Mouse (Mus musculus) heart, adult 9 months (tissue): ENCODE data around the gene 4933414I15Rik.
A peak's percentile ranks its signal among the peaks of the same experiment; 100 is the strongest.

ENCODE experiments used
- DNase-seq, 2 experiments: peaks; one replicate each; pipeline ENCODE4 v3.0.0; 2022; ENCODE audit warnings: low spot score in 2 of 2

The 4933414I15Rik gene

DNA sequence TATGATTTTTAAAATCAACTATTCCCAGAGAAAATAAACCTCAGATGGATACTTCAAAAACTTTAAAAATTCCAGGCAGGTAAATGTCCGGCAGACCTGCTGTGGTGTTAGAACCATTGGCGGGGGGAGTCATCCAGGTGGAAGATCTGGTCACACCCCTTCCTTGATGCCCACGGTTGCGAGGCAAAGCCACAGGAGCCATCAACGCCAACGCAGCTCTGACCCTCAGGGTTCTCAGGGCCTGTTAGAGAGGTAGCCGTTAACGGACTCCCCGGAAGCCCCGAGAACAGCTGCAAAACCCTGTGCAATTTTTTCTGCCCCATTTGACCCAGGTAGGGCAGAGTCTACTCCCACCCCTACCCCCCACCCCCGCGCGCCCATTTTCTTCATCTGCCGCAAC, at the start of gene 4933414I15Rik:
4933414I15Rik (minus strand) TSS at position 260 of the 400 bp plus-strand sequence.
- DNase-seq: no peak

DNA sequence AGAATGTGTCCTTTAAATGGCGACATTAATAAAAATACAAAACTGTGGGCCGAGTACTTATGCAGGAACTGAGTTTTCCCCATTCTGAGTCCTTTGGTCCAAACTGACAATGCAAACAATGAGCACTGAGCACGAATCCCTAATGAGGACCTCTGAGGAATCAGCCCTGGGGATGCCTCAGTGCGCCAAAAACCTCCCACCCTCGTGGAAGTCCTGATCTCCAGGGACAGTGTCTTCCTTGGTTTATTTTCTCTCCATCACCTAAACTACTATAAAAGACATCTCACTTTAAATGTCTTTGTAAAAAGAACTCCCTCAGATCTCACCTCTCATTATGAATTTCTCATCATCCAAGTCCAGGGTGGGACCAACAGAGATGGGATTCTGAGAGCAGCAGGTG, 38.1 kb upstream of the 4933414I15Rik start, which contains the start of gene Olfr1377:
Olfr1377 (plus strand) TSS at position 301 of the 400 bp plus-strand sequence.
- DNase-seq: no peak

DNA sequence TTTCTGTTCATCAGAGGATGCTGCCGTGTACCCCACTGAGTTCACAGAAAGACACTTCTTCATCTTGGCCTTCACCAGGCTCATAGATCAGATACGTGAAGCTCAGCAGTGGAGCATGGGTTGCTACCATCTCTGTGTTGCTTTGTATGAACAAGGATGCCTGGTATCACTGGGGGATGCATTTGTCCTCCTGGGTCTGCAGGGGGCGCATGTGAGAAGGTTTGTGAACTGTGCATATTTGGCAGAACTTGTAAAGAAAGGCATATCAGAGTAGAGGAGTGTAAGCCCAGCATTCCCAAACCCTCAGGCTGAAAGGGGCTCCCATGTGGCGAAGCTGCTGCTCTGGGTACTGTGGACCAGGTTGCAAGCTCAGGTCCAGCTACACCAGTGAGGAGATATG, 33.7 kb upstream of the 4933414I15Rik start:
- no peak for DNase-seq

DNA sequence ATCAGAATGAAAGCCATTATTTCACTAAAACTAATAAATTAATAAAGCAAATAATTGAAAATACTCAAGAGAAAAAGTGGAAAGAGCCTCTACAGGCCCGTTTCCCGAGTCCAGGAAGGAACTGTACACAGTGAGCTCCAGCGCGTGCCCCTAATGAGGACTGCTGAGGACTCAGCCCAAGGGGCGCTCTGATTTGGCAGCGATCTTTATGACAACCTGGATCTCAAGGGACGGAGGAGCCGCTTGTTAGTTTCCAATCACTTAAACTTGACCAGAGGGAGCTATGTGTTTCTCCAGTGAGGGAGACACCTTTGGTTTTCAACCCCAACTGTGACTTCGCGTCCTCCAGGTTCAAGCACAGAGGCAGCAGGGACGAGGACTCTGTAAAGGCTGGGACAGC, 22.7 kb upstream of the 4933414I15Rik start, which contains the start of gene Olfr1378:
Olfr1378 (plus strand) TSS at position 301 of the 400 bp plus-strand sequence.
- no peak for DNase-seq

DNA sequence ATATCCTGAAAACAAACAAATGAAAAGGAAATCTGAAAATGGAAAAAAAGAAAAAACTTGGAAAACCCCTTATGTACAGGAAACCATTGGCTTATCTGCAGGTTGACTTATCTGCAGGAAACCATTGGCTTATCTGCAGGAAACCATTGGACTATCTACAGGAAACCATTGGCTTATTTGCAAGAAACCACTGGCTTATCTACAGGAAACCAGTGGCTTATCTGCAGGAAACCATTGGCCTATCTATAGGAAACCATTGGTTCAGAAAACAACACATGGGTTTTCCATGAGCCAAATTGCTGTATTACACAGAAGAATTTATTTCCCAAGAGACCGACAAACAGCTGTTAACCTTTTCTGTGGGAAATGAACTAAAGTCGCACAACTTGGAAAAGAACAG, 21.3 kb upstream of the 4933414I15Rik start:
- DNase-seq: peak; percentile 33 to 77

DNA sequence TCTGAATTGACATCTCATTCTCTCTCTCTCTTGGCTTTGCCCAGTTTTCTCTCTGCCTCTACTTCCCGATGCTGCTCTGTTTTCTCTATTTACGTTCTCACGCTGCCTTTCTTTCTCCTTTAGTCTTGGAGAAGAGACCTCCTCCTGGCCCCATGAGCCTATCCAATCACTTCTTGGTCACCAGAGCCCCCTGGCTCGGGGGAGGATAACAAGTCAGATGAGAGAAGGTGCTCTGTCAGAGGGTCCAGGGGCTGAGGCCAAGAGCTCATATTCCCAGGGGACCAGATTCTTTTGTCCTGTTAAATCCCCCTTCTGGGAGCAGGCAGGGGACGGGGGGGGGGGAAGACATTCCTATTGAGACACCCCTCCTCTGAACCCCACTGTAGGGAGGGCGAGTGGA, 10.1 kb upstream of the 4933414I15Rik start, which contains the start of gene Prop1:
Prop1 (minus strand) TSS at position 101 of the 400 bp plus-strand sequence.
- DNase-seq: no peak

DNA sequence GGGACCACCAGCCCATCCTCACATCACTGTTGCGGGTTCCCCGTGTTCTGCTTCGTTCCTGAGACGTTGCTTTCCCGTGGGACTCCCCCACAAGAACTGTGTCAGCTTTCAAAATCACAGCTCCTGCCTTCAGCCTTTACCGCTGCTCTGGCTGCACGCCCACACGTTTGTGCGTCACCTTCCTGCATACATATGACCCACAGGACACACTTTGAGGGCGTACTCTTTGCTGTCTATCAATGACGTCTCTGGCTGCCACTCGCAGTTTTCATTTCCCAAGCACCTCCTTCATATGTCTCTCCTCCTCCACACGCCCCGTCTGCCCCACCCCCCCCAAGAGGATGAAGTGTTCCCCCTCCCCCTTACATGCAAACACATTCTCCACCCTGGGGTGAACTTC, 8.7 kb upstream of the 4933414I15Rik start:
- no peak for DNase-seq

DNA sequence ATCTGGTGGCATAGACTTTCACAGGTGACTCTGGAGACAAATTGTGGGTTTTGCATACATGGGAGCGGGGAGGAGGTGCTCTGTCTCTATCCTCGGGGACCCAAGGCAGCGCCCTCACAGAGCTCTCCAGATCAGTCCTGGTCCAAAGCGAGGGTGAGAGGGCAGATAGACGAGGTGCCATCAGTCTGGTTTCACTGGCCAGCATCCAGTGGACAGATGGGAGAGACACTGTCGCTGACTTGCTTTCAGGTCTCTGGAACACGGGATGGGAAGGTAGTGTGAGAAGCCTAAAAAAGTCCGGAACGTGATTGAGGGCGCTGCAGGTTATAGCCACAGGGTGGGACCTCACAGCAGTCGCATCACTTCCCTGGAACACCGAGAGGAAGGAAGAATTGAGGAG, 1.2 kb downstream of the 4933414I15Rik start:
- no peak for DNase-seq

DNA sequence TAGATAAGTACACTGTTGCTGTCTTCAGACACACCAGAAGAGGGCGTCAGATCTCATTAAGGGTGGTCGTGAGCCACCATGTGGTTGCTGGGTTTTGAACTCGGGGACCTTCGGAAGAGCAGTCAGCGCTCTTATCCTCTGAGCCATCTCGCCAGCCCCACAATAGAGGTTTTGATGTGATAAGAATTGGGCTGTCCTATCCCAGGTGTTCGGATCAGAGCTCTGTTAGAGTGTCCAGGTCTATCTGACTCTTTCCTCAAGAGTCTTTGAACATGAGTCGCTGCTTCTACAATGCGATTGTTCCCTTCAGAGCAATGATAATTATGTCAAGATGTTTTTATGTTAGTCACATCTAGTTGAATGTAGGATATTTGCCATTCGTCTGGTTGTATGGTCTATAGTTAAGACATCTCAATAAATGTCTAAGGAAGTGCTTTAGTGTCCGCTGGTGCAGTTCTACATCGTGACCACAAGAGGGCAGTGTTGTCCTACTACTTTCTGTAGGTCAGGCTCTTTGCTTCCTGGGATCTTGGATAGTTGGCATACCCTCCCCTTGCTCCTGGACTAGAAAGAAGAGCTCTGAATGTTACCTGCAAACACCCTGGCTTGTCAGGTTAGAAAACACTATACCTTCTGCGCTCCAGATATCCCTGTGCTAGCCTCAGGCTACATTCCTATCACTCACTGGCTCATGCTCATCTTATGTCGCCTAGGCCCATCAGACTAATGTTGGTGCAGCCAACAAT, 3.8 kb downstream of the 4933414I15Rik start:
- no peak for DNase-seq

DNA sequence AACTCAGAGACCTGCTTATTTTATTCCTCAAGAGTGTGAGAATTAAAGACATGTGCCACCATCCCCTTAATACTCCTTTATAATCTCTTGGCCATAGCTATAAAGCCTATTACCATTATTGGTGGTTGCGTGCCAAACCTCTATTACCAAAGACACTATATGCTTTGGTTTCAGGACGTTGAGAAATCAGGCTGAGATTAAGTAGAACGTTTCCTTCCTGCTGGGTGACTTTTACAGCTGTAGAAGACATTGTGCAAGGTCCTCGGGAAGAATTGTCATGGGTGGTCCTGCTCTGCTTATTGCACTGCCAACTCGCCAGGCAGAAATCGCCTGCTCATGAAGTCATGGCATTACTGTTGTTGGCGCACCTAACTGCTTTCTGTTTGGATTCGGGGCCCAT, 5.1 kb downstream of the 4933414I15Rik start:
- no peak for DNase-seq

DNA sequence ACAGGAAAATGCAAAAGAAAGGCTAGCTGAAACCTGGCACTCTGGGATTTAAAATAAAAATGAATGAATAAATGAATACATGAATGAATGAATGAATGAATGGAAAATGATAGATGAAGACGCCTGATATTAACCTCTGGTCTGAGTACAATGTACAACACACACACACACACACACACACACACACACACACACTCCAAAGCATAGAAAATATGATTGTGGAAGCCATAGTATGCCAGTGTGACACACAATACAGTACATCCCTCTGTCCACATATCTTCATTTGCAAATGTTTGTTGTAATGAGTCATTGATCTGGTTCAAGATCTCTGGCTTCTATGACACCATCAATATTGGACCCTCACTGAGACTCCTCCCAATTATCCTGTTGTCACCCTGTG, 11.5 kb downstream of the 4933414I15Rik start:
- DNase-seq: no peak

DNA sequence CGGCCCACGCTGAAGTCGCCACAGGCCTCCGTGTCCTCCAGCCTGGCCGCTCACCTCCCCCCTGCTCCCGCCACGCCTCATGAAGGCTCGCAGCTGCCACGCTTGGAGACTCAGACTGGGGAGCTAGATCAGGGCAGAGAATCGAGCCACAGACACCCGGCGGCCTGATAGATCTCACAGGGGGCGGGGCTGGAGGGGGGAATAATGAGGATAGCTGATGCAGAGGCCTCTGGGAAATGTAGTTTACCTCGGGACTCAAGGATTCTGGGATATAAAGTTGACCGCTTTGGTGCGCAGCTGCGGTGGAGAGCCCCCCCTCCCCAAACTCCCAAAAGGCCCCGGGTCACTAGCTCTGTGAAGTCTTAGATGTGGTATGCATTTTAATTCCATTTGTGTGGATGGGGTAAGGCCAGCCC, 12.1 kb downstream of the 4933414I15Rik start, which contains the start of gene Zfp354b:
Zfp354b (minus strand) TSS at position 183 of the 416 bp plus-strand sequence.
- DNase-seq: peak; percentile 81 to 84

DNA sequence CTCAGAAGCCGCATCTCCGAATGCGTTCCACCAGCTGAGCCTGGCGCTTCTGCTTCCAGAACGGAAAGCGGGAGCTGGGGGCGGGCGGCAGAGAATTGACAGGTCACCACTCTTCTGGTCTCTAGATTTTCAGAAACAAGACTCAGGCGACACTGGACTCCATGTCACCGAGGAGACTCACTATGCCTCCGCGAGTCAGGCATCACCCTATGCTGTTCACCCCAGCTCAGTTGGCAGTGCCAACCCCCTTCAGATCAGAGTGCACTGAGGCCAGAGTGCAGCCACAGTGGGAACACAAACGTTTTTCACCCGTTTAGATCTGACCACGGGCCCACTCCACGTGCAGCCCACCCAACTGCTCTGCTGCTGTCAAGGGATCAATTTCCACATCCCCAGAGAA, 12.5 kb downstream of the 4933414I15Rik start:
- no peak for DNase-seq

DNA sequence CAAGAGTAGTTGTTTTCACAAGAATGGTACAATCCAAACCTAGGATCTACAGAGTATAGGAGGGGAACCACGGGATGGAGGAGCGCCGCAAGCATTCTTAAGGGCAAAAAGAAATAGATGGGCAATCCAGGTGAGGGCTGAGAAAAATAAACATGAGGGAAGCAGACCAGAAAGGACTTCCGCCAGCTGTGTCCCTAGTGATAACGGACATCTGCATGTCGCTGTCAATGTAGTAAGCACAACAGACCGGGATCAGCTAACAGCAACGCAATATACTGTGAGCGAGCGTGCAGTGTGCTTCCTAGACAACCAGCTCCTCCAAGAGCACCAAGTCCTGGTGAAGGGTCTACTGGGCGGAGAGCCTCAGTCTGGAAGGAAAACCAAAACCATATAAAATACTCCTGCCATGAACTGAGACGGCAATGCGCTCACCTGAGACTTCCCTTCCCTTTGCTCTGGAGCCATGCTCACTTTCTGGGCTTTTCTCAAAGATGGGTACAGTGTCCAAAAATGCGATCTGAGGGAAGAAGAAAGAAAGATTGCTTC, 13.0 kb downstream of the 4933414I15Rik start:
- no peak for DNase-seq

DNA sequence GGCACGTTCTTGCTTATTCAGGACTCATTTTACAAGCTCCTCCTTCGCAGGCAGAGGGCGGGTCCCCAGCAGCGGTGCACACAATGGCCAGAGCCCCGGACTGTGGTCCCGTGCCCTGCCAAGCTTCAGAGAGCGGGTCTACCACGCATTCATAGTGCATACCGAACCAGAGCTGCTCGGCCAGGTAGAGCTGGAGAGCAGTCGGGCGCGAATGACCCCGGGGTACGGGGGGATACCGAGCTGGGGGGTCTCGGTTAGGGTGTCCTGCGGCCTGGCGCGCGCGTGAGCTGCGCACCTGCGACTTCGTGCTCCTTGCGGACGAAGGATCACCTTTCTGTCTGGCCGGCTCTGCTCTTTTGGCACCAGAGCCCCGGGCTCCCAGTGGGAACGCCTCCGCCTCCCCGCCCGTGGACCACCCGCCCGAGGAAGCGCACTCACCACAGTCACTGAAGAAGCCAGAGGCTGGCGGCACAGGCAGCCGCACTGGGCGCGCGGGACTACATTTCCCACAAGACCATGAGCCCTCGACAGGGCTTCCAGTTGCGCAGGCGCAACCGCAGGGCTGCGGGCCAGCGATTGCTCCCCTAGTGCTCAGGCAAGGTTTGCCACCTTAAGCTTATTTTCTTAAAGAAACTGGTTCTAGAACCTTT, 27.8 kb downstream of the 4933414I15Rik start, which contains the start of gene Zfp2:
Zfp2 (minus strand) TSS at position 495 of the 650 bp plus-strand sequence.
- peak; percentile 88 to 89 for DNase-seq

DNA sequence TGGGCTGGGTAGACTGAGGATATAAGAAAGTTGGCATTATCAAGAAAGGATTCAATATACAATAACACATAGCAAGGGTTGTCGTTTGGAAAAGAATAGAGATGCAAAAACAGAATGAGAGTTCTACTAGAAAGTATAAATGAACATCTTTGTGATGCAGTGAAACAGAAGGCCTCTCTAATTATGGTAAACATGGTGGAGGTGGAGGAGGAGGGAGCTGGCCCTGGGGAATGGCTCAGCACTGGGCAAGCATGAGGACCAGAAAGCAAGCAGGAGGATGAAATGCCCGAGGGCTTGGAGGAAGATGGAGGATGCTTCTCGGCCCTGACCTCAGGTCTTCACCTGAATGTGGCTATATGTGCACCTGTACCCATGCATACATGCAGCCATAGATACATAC, 29.1 kb downstream of the 4933414I15Rik start:
- no peak for DNase-seq

DNA sequence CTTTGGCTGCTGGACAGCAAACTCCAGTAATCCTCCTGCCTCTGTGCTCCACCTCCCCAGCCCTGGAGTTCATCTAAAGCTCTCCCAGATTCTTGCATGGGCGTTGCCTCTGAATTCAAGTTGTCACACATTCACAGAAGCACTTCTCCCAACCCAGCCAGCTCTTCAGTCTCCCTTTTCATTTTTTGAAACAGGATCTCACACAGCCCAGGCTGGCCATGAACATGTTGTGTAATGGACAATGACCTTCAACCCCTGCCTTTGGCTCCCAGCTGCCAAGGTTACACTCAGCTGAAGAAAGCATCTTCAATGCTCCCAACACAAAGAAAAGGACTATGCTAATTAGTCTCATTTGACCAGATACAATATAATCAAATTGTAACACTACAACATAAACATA, 30.3 kb downstream of the 4933414I15Rik start:
- DNase-seq: no peak

DNA sequence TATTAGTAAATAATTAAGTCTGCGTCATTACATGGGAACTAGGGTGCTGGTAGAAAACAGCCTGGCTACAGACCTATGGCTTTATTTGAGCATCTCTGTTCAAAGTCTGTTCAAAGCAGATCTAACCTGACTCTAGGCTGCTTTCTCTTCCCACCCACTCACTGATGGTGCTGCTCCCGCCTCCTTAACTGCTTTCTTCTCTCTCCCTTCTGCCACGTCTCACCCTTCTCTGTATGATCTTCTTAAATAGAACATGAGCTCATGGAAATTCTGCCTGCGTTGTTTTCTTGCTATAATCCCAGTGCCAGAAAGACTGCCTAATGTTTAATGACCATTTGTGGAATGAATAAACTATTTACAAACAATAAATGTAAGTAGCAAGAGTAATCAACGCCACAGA, 35.4 kb downstream of the 4933414I15Rik start:
- no peak for DNase-seq

DNA sequence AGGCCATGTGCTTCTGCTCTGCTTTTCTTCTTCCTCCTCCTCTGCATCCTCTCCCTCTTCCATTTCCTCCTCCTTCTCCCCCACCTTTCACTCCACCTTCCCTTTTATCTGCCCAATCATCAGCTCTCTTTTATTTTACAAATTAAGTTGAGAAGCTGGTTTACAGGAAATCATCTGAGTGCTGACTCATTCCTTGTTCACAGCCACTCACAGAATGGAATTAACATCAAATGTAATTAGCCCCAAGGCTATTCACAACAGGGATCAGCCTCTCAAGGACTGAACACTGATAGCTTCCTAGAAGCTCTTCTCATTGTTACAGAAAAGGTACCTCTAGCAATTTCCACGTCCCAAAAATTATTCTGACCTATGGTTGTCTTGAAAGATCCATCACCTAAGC, 46.2 kb downstream of the 4933414I15Rik start:
- DNase-seq: no peak

DNA sequence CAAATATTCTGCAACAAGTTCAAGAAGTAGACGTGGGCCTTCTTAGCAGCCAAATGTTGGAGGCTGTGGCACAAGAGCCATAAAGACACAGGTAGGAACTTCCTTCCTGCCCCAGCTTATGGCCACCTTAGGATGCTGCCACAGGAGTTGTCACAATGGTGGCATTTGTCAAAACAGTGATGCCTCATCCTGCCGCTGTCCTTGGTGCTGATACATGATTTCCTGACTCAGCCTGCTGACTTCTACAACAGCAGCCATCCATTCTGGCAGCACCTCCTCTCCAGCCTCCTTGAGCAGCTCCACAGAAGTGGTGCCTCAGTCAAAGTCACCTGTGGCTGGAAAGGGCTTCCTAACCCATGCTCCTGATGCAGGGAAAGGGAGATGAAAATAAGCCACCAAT, 51.1 kb downstream of the 4933414I15Rik start:
- DNase-seq: no peak
